Mouse (Mus musculus) layer of hippocampus, adult 2 months (tissue): ENCODE measurements around the gene 5031439G07Rik. TPM values are rescaled to one million over a fixed set of nuclear protein-coding genes. Genes with fewer than 3 reads are reported as not detected.

ENCODE experiments used
- DNase-seq, 2 experiments: peaks; one replicate each; pipeline ENCODE4 v3.0.0; 2022; ENCODE audit warnings: low spot score in 2 of 2
- H3K27ac ChIP-seq: fragments of 200-600 bp; 2 replicates; pipeline ENCODE4 v1.8.1; 2022
- H3K4me3 ChIP-seq: fragments of 200-600 bp; 2 replicates; pipeline ENCODE4 v1.8.1; 2022; ENCODE audit warnings: mild to moderate bottlenecking
- CTCF ChIP-seq: fragments of 200-600 bp; conservative IDR thresholded peaks from 2 replicates; pipeline ENCODE4 v1.8.1; 2022; ENCODE audit warnings: antibody characterized with exemption, mild to moderate bottlenecking, moderate library complexity
- total RNA-seq, 2 experiments: library from RNA; stranded (reverse); gene quantifications; 2 replicates each; pipeline ENCODE4 v1.2.3; 2021

Gene 5031439G07Rik
- total RNA-seq, 2 experiments from 2014 or later, result 85.0 to 95.0 TPM

DNA sequence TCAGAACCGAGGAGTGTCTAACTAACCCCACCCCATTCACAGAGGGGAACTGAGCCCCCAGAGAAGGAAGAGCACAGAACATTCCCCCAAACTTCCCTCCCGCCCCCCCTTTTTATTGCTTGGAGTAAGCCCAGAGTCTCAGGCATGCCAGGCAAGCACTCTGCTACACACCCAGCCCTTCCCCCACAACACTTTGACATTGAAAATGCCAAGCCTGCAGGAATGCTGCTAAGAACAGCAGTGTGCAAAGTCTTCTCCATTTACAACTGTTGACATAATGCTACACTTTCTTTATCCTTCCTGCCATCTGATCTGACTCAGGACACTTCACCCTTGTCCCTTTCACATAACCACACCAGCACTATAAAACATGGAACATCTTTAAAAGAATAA, 24.3 kb upstream of the 5031439G07Rik start:
- Histone ChIP-seq H3K4me3 (no peak overlapping the region), H3K27ac (no peak overlapping the region)
- no peak for DNase-seq
- no peak for TF ChIP-seq CTCF

DNA sequence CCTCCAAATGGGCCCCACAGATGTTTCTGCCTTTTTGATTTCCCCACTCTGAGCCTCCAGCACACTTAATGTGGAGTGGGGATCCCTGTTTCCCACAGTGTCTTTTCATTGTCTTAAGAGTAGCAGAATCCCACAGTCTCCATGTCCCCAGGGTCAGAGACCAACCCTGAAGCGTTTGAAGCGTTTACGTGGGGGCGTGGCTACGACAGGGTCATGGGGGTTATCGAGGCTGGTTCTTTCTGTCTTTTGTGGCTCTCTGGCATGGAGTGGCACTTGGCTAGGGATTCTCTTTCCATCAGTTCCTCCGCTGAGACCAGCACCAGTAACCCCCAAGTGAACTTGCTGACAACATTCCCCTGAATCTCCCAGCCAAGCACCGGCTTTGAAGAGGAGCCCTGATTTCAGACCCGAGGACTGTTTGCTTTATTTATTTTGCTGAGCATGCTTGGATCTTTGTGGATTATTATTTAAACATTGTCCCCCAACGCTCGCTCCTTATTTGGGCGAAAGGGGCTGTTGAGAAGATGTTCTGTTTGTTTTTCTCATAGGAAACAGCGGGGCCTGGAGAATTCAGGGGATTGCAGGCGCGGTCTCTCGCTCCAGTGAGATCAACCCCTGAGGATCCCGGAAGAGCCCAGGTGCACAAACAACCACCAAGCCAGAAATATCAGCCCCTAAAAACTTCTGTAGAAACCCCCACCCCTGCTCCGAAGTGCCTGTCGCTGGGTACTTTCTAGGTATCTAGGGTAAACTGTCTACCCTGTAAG, 23.7 kb upstream of the 5031439G07Rik start:
- no peak for DNase-seq
- Histone ChIP-seq H3K4me3 (no peak overlapping the region), H3K27ac (0 out of 2 replicates have a peak overlapping the region, but pooled peaks have one; percentile 28)
- TF ChIP-seq CTCF, result no peak

GRCm38 (mm10) chr15:85009666-85010065, 21.3 kb upstream of the 5031439G07Rik start:
- no peak for DNase-seq
- Histone ChIP-seq H3K27ac (no peak overlapping the region), H3K4me3 (no peak overlapping the region)
- no peak for TF ChIP-seq CTCF

GRCm38 (mm10) chr15:85000984-85001982, 12.9 kb upstream of the 5031439G07Rik start:
- peak; percentile 98 for TF ChIP-seq CTCF
- Histone ChIP-seq H3K4me3 (peak overlapping the region; percentile 29), H3K27ac (peak overlapping the region; percentile 86)
- peak; percentile 82 for DNase-seq

GRCm38 (mm10) chr15:84999911-85000310, 11.6 kb upstream of the 5031439G07Rik start:
- DNase-seq, result no peak
- H3K4me3 ChIP-seq, result no peak overlapping the region
- H3K27ac ChIP-seq, result peak overlapping the region; percentile 86; the same call in 1 of the 2 replicates
- no peak for TF ChIP-seq CTCF

DNA sequence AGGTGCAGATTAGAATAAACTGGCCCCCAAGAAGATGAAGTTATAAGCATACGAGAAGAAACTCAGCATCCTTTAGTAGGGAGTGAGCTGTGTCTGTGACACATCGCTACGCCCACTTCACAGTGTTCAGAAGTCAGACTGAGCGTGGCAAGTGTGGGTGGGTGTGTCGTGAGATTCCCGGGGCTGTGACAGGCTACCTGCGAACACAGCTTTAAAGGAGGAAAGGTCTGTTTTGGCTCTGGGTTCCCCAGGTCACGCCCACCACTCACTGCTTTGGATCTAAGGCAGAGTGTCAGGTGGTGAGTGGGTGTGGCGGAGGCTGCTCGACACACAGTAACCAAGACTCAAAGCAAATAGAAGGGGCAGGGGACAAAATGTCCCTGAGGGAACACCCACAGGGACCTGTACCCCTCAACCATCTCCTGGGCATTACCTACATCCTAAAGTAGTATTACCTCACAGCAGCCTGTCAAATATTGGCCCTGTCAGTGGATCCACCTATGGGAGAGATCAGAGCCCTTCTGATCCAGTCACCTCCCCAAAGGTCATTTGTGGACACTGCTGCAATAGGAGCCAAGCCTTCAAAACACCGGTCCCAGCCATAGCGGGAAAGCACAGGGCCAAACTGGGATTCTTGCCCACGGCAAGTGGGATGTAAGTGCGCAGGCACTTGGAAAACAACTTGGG, 9.6 kb upstream of the 5031439G07Rik start:
- no peak for TF ChIP-seq CTCF
- peak in 1 of 2 experiments; percentile 69 for DNase-seq

GRCm38 (mm10) chr15:84995967-84996366, 7.6 kb upstream of the 5031439G07Rik start:
- peak; percentile 57 to 73 for DNase-seq
- Histone ChIP-seq H3K4me3 (no peak overlapping the region), H3K27ac (no peak overlapping the region)
- TF ChIP-seq CTCF, result peak; percentile 86

More for the DNA sequence above, 9.6 kb upstream of the 5031439G07Rik start:
- Histone ChIP-seq H3K27ac (peak overlapping the region; percentile 82), H3K4me3 (no peak overlapping the region)

GRCm38 (mm10) chr15:84995041-84995440, 6.7 kb upstream of the 5031439G07Rik start:
- H3K4me3 ChIP-seq, result no peak overlapping the region
- no peak for TF ChIP-seq CTCF
- peak overlapping the region; percentile 51; the same call in 1 of the 2 replicates for H3K27ac ChIP-seq
- DNase-seq, result no peak

GRCm38 (mm10) chr15:84994498-84994897, 6.1 kb upstream of the 5031439G07Rik start:
- Histone ChIP-seq H3K4me3 (no peak overlapping the region), H3K27ac (peak overlapping the region; percentile 51; the same call in 1 of the 2 replicates)
- DNase-seq, result no peak
- TF ChIP-seq CTCF, result no peak

DNA sequence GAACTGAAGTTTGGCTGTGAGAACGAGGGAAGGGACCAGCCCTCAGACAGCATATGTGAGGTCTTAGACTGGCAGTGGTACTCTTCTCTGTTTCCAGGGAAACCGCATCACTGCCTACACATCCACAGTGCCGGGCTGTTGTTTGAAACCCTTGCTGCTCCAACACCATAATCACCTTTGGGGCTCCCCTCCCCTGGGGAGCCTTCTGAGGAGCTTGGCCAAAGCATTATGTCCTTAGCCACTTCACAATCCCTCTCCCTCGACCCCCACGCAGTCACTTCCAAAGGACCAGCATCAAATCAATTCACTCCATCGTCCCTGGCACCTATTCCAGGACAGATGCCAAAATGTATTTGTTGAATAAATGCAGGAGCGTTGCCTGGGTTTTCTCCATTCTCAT, 1.4 kb upstream of the 5031439G07Rik start:
- Histone ChIP-seq H3K4me3 (no peak overlapping the region), H3K27ac (peak overlapping the region; percentile 91)
- DNase-seq, result no peak
- no peak for TF ChIP-seq CTCF

DNA sequence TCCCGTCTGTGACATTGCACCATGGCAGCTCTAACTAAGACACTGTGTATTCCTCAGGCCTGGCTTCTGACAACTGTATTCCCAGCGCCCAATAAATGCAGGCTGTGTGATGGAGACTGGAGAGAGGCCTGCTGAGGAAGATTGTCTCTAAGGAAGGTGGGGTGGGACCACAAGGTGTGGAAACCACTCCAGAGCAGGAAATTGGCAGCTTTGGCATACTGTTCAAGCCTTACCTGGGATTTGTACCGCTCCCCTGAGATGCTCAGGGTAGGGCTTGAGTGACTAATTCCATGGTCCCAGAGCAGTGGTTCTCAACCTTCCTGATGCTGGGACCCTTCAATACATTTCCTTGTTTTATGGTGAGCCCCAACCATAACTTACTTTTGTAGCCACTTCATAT, 747 bp upstream of the 5031439G07Rik start:
- no peak for DNase-seq
- peak overlapping the region; percentile 91 for H3K27ac ChIP-seq
- no peak for TF ChIP-seq CTCF

GRCm38 (mm10) chr15:84987020-84987815, 1.1 kb downstream of the 5031439G07Rik start:
- DNase-seq, result no peak
- TF ChIP-seq CTCF, result peak; percentile 23; the same call in 1 of the 2 replicates
- Histone ChIP-seq H3K27ac (peak overlapping the region; percentile 91), H3K4me3 (peak overlapping the region; percentile 89)

More for the DNA sequence above, 747 bp upstream of the 5031439G07Rik start:
- no peak overlapping the region for H3K4me3 ChIP-seq
